Mouse (Mus musculus) intestine, embryonic 14.5 days (tissue): ENCODE data around the gene Tctex1d2. TPM values are rescaled to one million over a fixed set of nuclear protein-coding genes. Genes with fewer than 3 reads are reported as not detected.
A peak's percentile ranks its signal among the peaks of the same experiment; 100 is the strongest.

ENCODE experiments used
- ATAC-seq: fragments of 200-750 bp; cut with Nextera tagmentation; replicated peaks from 2 replicates; pipeline ENCODE4 v1.8.0; 2017; ENCODE audit warnings: low read depth, moderate number of reproducible peaks, moderate TSS enrichment, moderate library complexity; ENCODE audit not compliant: low FRiP score, low TSS enrichment
- DNase-seq: peaks from one replicate; pipeline ENCODE4 v3.0.0-alpha.2; 2018; ENCODE audit warnings: low spot score
- H3K27ac ChIP-seq: fragments of 300-500 bp; sonication (generic); 2 replicates; pipeline ENCODE4 v1.5.1; 2014; ENCODE audit warnings: low read depth, mild to moderate bottlenecking, control low read depth
- H3K27me3 ChIP-seq: fragments of 300-500 bp; sonication (generic); replicated peaks from 2 replicates; pipeline ENCODE4 v1.6.1; 2014; ENCODE audit warnings: low read length, control low read depth; ENCODE audit not compliant: control insufficient read depth, insufficient read depth
- H3K36me3 ChIP-seq: fragments of 300-500 bp; sonication (generic); 2 replicates; pipeline ENCODE4 v1.6.1; 2014; ENCODE audit warnings: low read length, control low read depth; ENCODE audit not compliant: control insufficient read depth, insufficient read depth
- H3K4me1 ChIP-seq: fragments of 300-500 bp; sonication (generic); replicated peaks from 2 replicates; pipeline ENCODE4 v1.6.1; 2014; ENCODE audit warnings: low read length, control low read depth, mixed read lengths; ENCODE audit not compliant: control insufficient read depth, insufficient read depth
- H3K4me2 ChIP-seq: fragments of 300-500 bp; sonication (generic); 2 replicates; pipeline ENCODE4 v1.6.1; 2014; ENCODE audit warnings: low read length
- H3K4me3 ChIP-seq: fragments of 300-500 bp; sonication (generic); 2 replicates; pipeline ENCODE4 v1.5.1; 2014; ENCODE audit warnings: low read depth, low read length, control low read depth, mixed read lengths
- H3K9ac ChIP-seq: fragments of 300-500 bp; sonication (generic); 2 replicates; pipeline ENCODE4 v1.6.1; 2014; ENCODE audit warnings: mild to moderate bottlenecking, low read length
- H3K9me3 ChIP-seq: fragments of 300-500 bp; sonication (generic); 2 replicates; pipeline ENCODE4 v1.6.1; 2016; ENCODE audit warnings: low read length, control low read depth; ENCODE audit not compliant: control insufficient read depth
- WGBS: fragments of 180-500 bp; shearing (Covaris S2); extraction: QIAGEN DNeasy Blood & Tissue Kit; methylation state at CpG from one replicate; pipeline ENCODE4 v1.1.7; 2014; 5-methylcytosine and 5-hydroxymethylcytosine counted together
- polyA plus RNA-seq: library from polyadenylated mRNA; unstranded; fragments of >200 nt; fragmentation: Nextera tagmentation; extraction: Ambion mirVana; gene quantifications from 2 replicates; pipeline ENCODE4 v1.2.1, GENCODE M21; 2014

Gene Tctex1d2
- 43.0 and 43.9 TPM in 2 replicates for polyA plus RNA-seq

DNA sequence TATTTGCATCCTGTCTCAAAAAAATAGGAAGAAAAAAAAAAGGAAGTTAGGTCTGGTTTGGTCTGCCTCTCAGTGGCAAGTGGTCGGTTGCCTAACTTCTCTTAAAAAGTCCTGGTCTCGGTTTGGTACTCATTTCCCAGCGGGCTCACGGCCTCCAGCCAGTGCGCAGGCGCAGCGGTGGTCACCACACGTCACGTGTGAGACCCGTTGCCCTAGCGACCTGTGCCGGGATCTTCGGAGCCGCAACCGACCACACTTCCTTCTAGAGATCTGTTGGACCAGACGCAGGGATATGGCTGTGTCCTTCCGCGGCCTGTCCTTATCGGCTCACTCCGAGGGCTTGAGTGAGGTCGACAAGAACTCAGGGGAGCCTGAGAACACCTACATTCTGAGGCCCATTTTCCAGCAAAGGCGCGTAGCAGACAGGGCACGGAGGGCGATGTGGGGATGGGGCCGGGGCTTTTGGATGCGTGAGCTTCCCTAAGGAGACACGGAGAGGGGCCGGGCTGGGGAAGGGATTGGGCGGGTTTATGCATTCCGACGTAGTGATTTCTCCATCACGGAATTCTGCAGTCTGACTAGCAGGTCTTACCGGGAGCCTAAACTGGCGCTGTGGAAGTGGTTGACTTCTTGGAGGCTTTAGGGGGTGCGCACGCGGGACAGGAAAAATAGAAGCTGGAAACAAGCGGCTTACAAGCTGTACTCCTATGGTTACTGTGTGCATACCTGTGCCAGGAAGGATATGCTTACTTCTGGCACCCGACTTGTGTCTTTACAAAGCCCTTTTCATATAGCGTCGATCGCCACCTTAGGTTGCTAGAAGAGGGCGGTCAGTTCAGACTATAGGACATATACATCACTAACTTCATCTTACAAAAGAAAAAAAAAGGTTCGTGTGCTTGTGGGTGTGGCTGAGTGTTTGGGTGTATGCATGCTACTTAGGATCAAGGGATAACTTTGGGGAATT is at the start of gene Tctex1d2:
Gene Tctex1d2 (plus strand): TSS at position 186 of the 967 bp plus-strand sequence.
- peaks cover 12% of the 10 kb centered on the region; the same call in 1 of the 2 replicates for H3K4me1 ChIP-seq

GRCm38 (mm10) chr16:32371351-32371750 is 48.2 kb upstream of the Tctex1d2 start:
- no peak overlapping the region for H3K27ac ChIP-seq
- DNase-seq (peak; percentile 53), ATAC-seq (no peak)
- H3K4me1 ChIP-seq: no peaks in the 10 kb centered on the region
- 91% methylated on average over 4 of the region's 4 CpGs for WGBS
- peaks cover 80% of the 10 kb centered on the region for H3K36me3 ChIP-seq
- H3K4me3 ChIP-seq: no peak overlapping the region
- H3K4me2 ChIP-seq: no peak overlapping the region
- H3K9me3 ChIP-seq: no peaks in the 10 kb centered on the region
- H3K27me3 ChIP-seq: no peaks in the 10 kb centered on the region
- H3K9ac ChIP-seq: no peak overlapping the region

More for the DNA sequence above, at the start of gene Tctex1d2:
- peak; percentile 96 for DNase-seq
- H3K9me3 ChIP-seq: no peaks in the 10 kb centered on the region; the same call in 1 of the 2 replicates
- peak within 1 kb of the TSS; percentile 64 for H3K4me3 ChIP-seq
- WGBS: under 1% methylated on average over 45 of the region's 45 CpGs
- H3K36me3 ChIP-seq: no peaks in the 10 kb centered on the region
- peak within 1 kb of the TSS; percentile 80 for H3K4me2 ChIP-seq
- peak; percentile 98 for ATAC-seq
- peak within 1 kb of the TSS; percentile 63 for H3K9ac ChIP-seq
- H3K27ac ChIP-seq: peak within 1 kb of the TSS; percentile 89
- H3K27me3 ChIP-seq: no peaks in the 10 kb centered on the region

DNA sequence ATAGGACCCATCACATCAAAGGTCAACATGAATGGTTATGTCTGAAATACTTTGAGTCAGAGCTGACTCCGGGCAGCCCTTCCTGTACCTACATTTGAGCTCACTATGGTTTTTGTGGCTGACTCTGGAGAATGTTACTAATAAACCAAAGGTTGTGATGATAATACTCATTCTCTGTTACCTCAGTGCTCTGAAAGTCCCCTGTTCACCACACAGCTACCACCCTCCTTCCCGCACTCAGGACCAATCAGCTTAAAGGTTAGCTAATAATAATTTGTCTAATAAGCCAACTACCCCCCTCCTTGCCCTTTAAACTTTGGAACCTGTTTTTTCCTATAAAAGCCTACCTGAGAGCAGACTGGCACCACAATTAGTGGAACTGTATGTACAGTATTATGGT is 39.9 kb upstream of the Tctex1d2 start:
- no peaks in the 10 kb centered on the region for H3K27me3 ChIP-seq
- H3K9me3 ChIP-seq: no peaks in the 10 kb centered on the region
- H3K4me3 ChIP-seq: no peak overlapping the region
- ATAC-seq: no peak
- no peaks in the 10 kb centered on the region for H3K4me1 ChIP-seq
- no peak overlapping the region for H3K27ac ChIP-seq
- peaks cover 94% of the 10 kb centered on the region for H3K36me3 ChIP-seq
- no peak for DNase-seq
- 98% methylated on average over 2 of the region's 2 CpGs for WGBS
- no peak overlapping the region for H3K9ac ChIP-seq
- no peak overlapping the region for H3K4me2 ChIP-seq

GRCm38 (mm10) chr16:32382901-32383300 is 36.6 kb upstream of the Tctex1d2 start:
- Histone ChIP-seq H3K27me3 (no peaks in the 10 kb centered on the region), H3K4me3 (no peak overlapping the region), H3K9ac (no peak overlapping the region), H3K4me2 (no peak overlapping the region), H3K36me3 (peaks cover 94% of the 10 kb centered on the region), H3K9me3 (no peaks in the 10 kb centered on the region), H3K27ac (no peak overlapping the region), H3K4me1 (no peaks in the 10 kb centered on the region)
- ATAC-seq (no peak), DNase-seq (no peak)

DNA sequence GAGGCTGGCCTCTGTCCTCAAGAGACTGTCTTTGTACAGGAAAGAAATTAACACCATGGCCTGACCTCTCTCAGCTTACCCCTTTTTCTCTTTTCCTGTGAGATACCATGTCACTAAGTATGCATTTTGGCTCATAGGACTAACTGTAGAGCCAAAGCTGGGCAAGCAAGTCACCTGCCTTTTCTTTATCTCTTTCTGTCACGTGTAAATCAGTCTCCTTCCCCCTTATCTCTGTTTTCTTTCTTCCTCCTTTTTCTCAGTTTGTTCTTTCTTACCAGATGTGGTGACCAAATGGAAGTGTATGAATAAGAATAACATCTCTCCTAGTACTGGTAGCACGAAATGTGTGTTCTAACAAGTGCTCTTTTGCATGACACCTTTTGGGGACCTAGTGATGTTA is 34.6 kb upstream of the Tctex1d2 start:
- no peaks in the 10 kb centered on the region for H3K9me3 ChIP-seq
- H3K9ac ChIP-seq: no peak overlapping the region
- no peaks in the 10 kb centered on the region for H3K4me1 ChIP-seq
- ATAC-seq (no peak), DNase-seq (no peak)
- H3K27ac ChIP-seq: no peak overlapping the region
- peaks cover 84% of the 10 kb centered on the region for H3K36me3 ChIP-seq
- H3K4me2 ChIP-seq: no peak overlapping the region
- WGBS: 76% methylated on average over 2 of the region's 2 CpGs
- H3K4me3 ChIP-seq: no peak overlapping the region
- no peaks in the 10 kb centered on the region for H3K27me3 ChIP-seq

GRCm38 (mm10) chr16:32386826-32387225 is 32.7 kb upstream of the Tctex1d2 start:
- no peak overlapping the region for H3K4me2 ChIP-seq
- no peak overlapping the region for H3K4me3 ChIP-seq
- no peak overlapping the region for H3K27ac ChIP-seq
- no peaks in the 10 kb centered on the region for H3K27me3 ChIP-seq
- no peaks in the 10 kb centered on the region for H3K4me1 ChIP-seq
- 84% methylated on average over 3 of the region's 3 CpGs for WGBS
- ATAC-seq (no peak), DNase-seq (no peak)
- H3K9ac ChIP-seq: no peak overlapping the region
- peaks cover 83% of the 10 kb centered on the region for H3K36me3 ChIP-seq
- H3K9me3 ChIP-seq: no peaks in the 10 kb centered on the region

DNA sequence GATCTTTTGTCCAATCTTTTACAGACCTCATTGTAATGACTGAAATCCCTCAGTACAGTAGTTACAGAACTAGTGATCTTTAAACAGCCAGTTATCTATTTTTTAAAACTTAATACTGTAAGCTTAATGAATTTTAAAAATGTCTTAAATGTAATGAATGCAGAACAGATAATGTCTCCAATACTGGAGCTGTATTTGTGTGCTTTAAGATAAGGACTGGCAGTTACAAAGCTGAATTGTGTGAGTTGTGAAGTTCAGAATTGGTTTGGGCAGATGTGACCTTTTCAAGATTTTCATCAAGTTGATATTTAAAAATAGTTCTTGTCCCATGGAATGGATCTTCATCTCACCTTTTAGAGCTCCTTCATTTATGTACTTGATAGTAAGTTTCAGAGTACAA is 30.5 kb upstream of the Tctex1d2 start:
- no peak overlapping the region for H3K4me2 ChIP-seq
- H3K27ac ChIP-seq: no peak overlapping the region
- no peaks in the 10 kb centered on the region for H3K27me3 ChIP-seq
- H3K36me3 ChIP-seq: peaks cover 75% of the 10 kb centered on the region
- no peaks in the 10 kb centered on the region for H3K4me1 ChIP-seq
- no peaks in the 10 kb centered on the region for H3K9me3 ChIP-seq
- H3K9ac ChIP-seq: no peak overlapping the region
- no peak for DNase-seq
- H3K4me3 ChIP-seq: no peak overlapping the region
- ATAC-seq: no peak

- DNase-seq: no peak
- Histone ChIP-seq H3K27me3 (no peaks in the 10 kb centered on the region), H3K27ac (no peak overlapping the region), H3K4me3 (no peak overlapping the region), H3K9ac (no peak overlapping the region), H3K4me2 (no peak overlapping the region), H3K9me3 (no peaks in the 10 kb centered on the region), H3K36me3 (peaks cover 68% of the 10 kb centered on the region), H3K4me1 (no peaks in the 10 kb centered on the region)
- ATAC-seq: no peak
- 86% methylated on average over 3 of the region's 3 CpGs for WGBS
These were observed 29.7 kb upstream of the Tctex1d2 start for GRCm38 (mm10) chr16:32389841-32390240.

DNA sequence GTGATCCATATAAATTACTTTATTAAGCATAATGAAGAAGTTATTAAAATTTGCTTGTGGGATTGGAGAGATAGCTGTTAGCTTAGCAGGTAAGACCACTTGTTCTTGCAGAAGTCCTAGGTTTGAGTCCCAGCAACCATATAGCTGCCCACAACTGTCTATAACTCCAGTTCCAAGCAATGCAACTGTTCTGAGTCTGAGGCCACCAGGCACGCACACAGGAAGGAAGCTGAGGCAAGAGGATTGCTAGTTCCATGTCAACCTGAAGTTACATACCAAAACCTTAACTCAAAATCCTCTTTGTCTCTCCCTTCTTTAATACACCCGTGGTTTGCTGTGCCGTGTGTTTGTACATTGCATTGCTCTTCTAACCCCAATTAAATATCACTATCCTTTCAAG is 28.6 kb upstream of the Tctex1d2 start:
- H3K27me3 ChIP-seq: no peaks in the 10 kb centered on the region
- no peak for ATAC-seq
- H3K9me3 ChIP-seq: no peaks in the 10 kb centered on the region
- H3K4me2 ChIP-seq: no peak overlapping the region
- peaks cover 58% of the 10 kb centered on the region for H3K36me3 ChIP-seq
- no peaks in the 10 kb centered on the region for H3K4me1 ChIP-seq
- no peak overlapping the region for H3K4me3 ChIP-seq
- no peak overlapping the region for H3K27ac ChIP-seq
- no peak overlapping the region for H3K9ac ChIP-seq
- no peak for DNase-seq
- WGBS: 89% methylated on average over 3 of the region's 3 CpGs
